Mouse (Mus musculus) heart, embryonic 16.5 days (tissue): ENCODE results near the gene Gm27021. TPM values are rescaled to one million over a fixed set of nuclear protein-coding genes. Genes with fewer than 3 reads are reported as not detected.

ENCODE experiments used
- ATAC-seq: fragments of 200-750 bp; cut with Nextera tagmentation; replicated peaks from 2 replicates; pipeline ENCODE4 v1.8.0; 2017; ENCODE audit warnings: moderate number of reproducible peaks; ENCODE audit not compliant: insufficient read depth, low FRiP score; ENCODE audit errors: extremely low read depth
- H3K27ac ChIP-seq: fragments of 300-500 bp; sonication (generic); 2 replicates; pipeline ENCODE4 v1.5.1; 2014; ENCODE audit warnings: mild to moderate bottlenecking, low read length, control low read depth, moderate library complexity
- H3K27me3 ChIP-seq: fragments of 300-500 bp; sonication (generic); 2 replicates; pipeline ENCODE4 v1.6.1; 2014; ENCODE audit warnings: low read length, mixed read lengths; ENCODE audit not compliant: control insufficient read depth, insufficient read depth
- H3K36me3 ChIP-seq: fragments of 300-500 bp; sonication (generic); 2 replicates; pipeline ENCODE4 v1.6.1; 2014; ENCODE audit not compliant: control insufficient read depth, insufficient read depth
- H3K4me1 ChIP-seq: fragments of 300-500 bp; sonication (generic); 2 replicates; pipeline ENCODE4 v1.6.1; 2014; ENCODE audit warnings: low read length, mixed read lengths; ENCODE audit not compliant: control insufficient read depth, insufficient read depth
- H3K4me2 ChIP-seq: fragments of 300-500 bp; sonication (generic); 2 replicates; pipeline ENCODE4 v1.6.1; 2014; ENCODE audit warnings: low read depth, mild to moderate bottlenecking, control low read depth, low read length
- H3K4me3 ChIP-seq: fragments of 300-500 bp; sonication (generic); 2 replicates; pipeline ENCODE4 v1.5.1; 2014; ENCODE audit warnings: mild to moderate bottlenecking, control low read depth, low read length
- H3K9ac ChIP-seq: fragments of 300-500 bp; sonication (generic); 2 replicates; pipeline ENCODE4 v1.6.1; 2014; ENCODE audit warnings: low read length, control low read depth
- H3K9me3 ChIP-seq: fragments of 300-500 bp; sonication (generic); replicated peaks from 2 replicates; pipeline ENCODE4 v1.6.1; 2016; ENCODE audit warnings: low read length; ENCODE audit not compliant: control insufficient read depth
- WGBS: fragments of 180-500 bp; shearing (Covaris S2); extraction: QIAGEN DNeasy Blood & Tissue Kit; methylation state at CpG from one replicate; pipeline ENCODE4 v1.1.7; 2014; 5-methylcytosine and 5-hydroxymethylcytosine counted together
- polyA plus RNA-seq: library from polyadenylated mRNA; unstranded; fragments of >200 nt; fragmentation: Nextera tagmentation; extraction: Ambion mirVana; gene quantifications from 2 replicates; pipeline ENCODE4 v1.2.1, GENCODE M21; 2015

Gm27021 gene
- polyA plus RNA-seq, 1 experiment from 2014 or later = not detected

GRCm38 (mm10) chr8:120688511-120688910 lies 20.6 kb upstream of the Gm27021 start:
- Histone ChIP-seq H3K4me3 (no peak overlapping the region), H3K36me3 (no peaks in the 10 kb centered on the region), H3K27ac (no peak overlapping the region), H3K27me3 (peaks cover 11% of the 10 kb centered on the region), H3K4me1 (no peaks in the 10 kb centered on the region), H3K9me3 (no peaks in the 10 kb centered on the region), H3K4me2 (no peak overlapping the region), H3K9ac (no peak overlapping the region)
- WGBS = 77% methylated on average over 7 of the region's 7 CpGs
- no peak for ATAC-seq

- 54% methylated on average over 8 of the region's 8 CpGs for WGBS
- Histone ChIP-seq H3K36me3 (no peaks in the 10 kb centered on the region), H3K4me2 (no peak overlapping the region), H3K27me3 (peaks cover 11% of the 10 kb centered on the region), H3K9ac (no peak overlapping the region), H3K4me1 (no peaks in the 10 kb centered on the region), H3K4me3 (no peak overlapping the region), H3K27ac (no peak overlapping the region), H3K9me3 (no peaks in the 10 kb centered on the region)
- ATAC-seq = no peak
These were observed 19.9 kb upstream of the Gm27021 start for GRCm38 (mm10) chr8:120687786-120688185.

- Histone ChIP-seq H3K27me3 (peaks cover 11% of the 10 kb centered on the region), H3K4me2 (no peak overlapping the region)
- WGBS = 84% methylated on average over 5 of the region's 5 CpGs
These were observed 18.7 kb upstream of the Gm27021 start for GRCm38 (mm10) chr8:120686576-120686975.

GRCm38 (mm10) chr8:120686051-120686450 lies 18.2 kb upstream of the Gm27021 start:
- Histone ChIP-seq H3K4me2 (no peak overlapping the region), H3K27me3 (peaks cover 11% of the 10 kb centered on the region), H3K4me3 (no peak overlapping the region), H3K27ac (no peak overlapping the region), H3K9me3 (no peaks in the 10 kb centered on the region), H3K4me1 (no peaks in the 10 kb centered on the region), H3K9ac (no peak overlapping the region), H3K36me3 (no peaks in the 10 kb centered on the region)
- WGBS = 77% methylated on average over 13 of the region's 13 CpGs
- no peak for ATAC-seq

More at GRCm38 (mm10) chr8:120686576-120686975, 18.7 kb upstream of the Gm27021 start:
- no peak overlapping the region for H3K9ac ChIP-seq
- no peaks in the 10 kb centered on the region for H3K9me3 ChIP-seq
- no peak for ATAC-seq
- no peaks in the 10 kb centered on the region for H3K4me1 ChIP-seq
- H3K27ac ChIP-seq = no peak overlapping the region
- no peaks in the 10 kb centered on the region for H3K36me3 ChIP-seq
- no peak overlapping the region for H3K4me3 ChIP-seq

- Histone ChIP-seq H3K9ac (no peak overlapping the region), H3K4me2 (no peak overlapping the region), H3K27me3 (peaks cover 11% of the 10 kb centered on the region), H3K4me3 (no peak overlapping the region), H3K27ac (no peak overlapping the region), H3K36me3 (no peaks in the 10 kb centered on the region), H3K4me1 (no peaks in the 10 kb centered on the region), H3K9me3 (no peaks in the 10 kb centered on the region)
- no peak for ATAC-seq
- 78% methylated on average over 8 of the region's 8 CpGs for WGBS
These were observed 17.7 kb upstream of the Gm27021 start for GRCm38 (mm10) chr8:120685591-120685990.

GRCm38 (mm10) chr8:120685097-120685496 lies 17.2 kb upstream of the Gm27021 start:
- Histone ChIP-seq H3K4me2 (no peak overlapping the region), H3K27me3 (peaks cover 11% of the 10 kb centered on the region), H3K9ac (no peak overlapping the region), H3K4me1 (peaks cover 1% of the 10 kb centered on the region; the same call in 1 of the 2 replicates), H3K27ac (no peak overlapping the region), H3K36me3 (no peaks in the 10 kb centered on the region), H3K9me3 (no peaks in the 10 kb centered on the region), H3K4me3 (no peak overlapping the region)
- no peak for ATAC-seq
- 60% methylated on average over 5 of the region's 5 CpGs for WGBS

GRCm38 (mm10) chr8:120684082-120684481 lies 16.2 kb upstream of the Gm27021 start:
- H3K9me3 ChIP-seq = no peaks in the 10 kb centered on the region
- H3K4me1 ChIP-seq = peaks cover 2% of the 10 kb centered on the region; the same call in 1 of the 2 replicates
- no peak overlapping the region for H3K9ac ChIP-seq
- no peak overlapping the region for H3K4me2 ChIP-seq
- ATAC-seq = no peak
- peaks cover 17% of the 10 kb centered on the region for H3K27me3 ChIP-seq
- no peak overlapping the region for H3K4me3 ChIP-seq
- 54% methylated on average over 5 of the region's 5 CpGs for WGBS
- H3K27ac ChIP-seq = no peak overlapping the region
- no peaks in the 10 kb centered on the region for H3K36me3 ChIP-seq

GRCm38 (mm10) chr8:120683602-120684001 lies 15.7 kb upstream of the Gm27021 start:
- H3K4me1 ChIP-seq = peaks cover 2% of the 10 kb centered on the region; the same call in 1 of the 2 replicates
- peak; percentile 61; the same call in 1 of the 2 replicates for ATAC-seq
- H3K27me3 ChIP-seq = peaks cover 13% of the 10 kb centered on the region
- no peak overlapping the region for H3K4me2 ChIP-seq
- 14% methylated on average over 10 of the region's 10 CpGs for WGBS
- H3K27ac ChIP-seq = no peak overlapping the region
- no peak overlapping the region for H3K4me3 ChIP-seq
- H3K9ac ChIP-seq = no peak overlapping the region
- H3K9me3 ChIP-seq = no peaks in the 10 kb centered on the region
- H3K36me3 ChIP-seq = no peaks in the 10 kb centered on the region

- Histone ChIP-seq H3K4me2 (no peak overlapping the region), H3K36me3 (no peaks in the 10 kb centered on the region), H3K9me3 (no peaks in the 10 kb centered on the region), H3K4me1 (peaks cover 2% of the 10 kb centered on the region; the same call in 1 of the 2 replicates), H3K9ac (no peak overlapping the region), H3K4me3 (no peak overlapping the region), H3K27me3 (peaks cover 6% of the 10 kb centered on the region; the same call in 1 of the 2 replicates), H3K27ac (no peak overlapping the region)
- no peak for ATAC-seq
- 69% methylated on average over 10 of the region's 10 CpGs for WGBS
These were observed 13.2 kb upstream of the Gm27021 start for GRCm38 (mm10) chr8:120681113-120681512.
